Mouse (Mus musculus): ENCODE data around the gene Tnr.

- TF ChIP-seq EP300 (IDR thresholded peaks at IDR 0.05; ENCODE audit: low read depth) = no peak
- TF ChIP-seq CTCF (IDR thresholded peaks at IDR 0.05; ENCODE audit: low read depth) = no peak
Observed at GRCm38 (mm10) chr1:159674240-159674639, 150.7 kb downstream of the Tnr start.
